Mouse (Mus musculus): ENCODE measurements around the gene B3glct.

The B3glct gene

GRCm38 (mm10) chr5:149663417-149663816 is 14.6 kb upstream of the B3glct start:
- no peak for DNase-seq (ENCODE audit: low read depth, low spot score)

DNA sequence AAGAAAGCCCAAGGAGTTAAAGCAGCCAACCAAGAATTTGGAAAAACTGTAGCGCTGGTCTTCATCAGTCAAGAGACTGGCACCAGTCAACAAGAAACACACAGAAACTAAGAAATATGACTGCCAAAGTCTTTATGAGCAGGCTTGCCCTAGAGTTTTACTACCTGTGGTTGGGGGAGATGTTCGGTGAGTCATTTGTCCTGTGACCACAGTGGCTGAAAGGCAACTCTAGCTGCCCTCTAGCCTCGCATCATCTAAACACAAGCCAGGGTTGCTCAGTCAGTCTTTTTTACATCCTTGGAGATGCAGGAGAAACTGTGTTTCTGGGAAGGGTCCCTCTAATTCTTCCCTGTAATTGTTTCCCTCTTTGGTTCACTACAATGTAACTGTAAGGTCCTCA is 834 bp upstream of the B3glct start:
- no peak for DNase-seq (ENCODE audit: low read depth, low spot score)

- no peak for DNase-seq (ENCODE audit: low read depth, low spot score)
Observed at GRCm38 (mm10) chr5:149678990-149679348, 939 bp downstream of the B3glct start.

DNA sequence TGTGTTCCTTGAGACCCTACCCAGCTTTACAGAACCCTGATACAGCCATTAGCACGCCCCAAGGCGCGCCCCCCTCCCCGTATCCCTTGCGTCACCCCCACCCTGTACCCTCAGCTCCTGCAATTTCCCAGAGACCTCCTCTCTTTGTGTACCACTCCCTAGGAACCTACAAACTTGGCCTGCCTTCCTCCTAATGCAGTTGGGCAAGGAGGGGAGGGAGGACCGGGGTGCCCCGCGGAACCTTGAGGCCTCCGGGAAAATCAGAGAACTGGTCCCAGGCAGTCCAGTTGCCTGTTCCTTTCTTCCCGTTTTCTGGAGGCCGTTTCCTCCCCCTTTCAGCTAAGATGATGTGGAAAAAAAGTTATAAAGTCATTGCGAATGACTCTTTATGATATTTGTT is 1.3 kb downstream of the B3glct start:
- DNase-seq (ENCODE audit: low read depth, low spot score), result no peak

GRCm38 (mm10) chr5:149679886-149680285 is 1.9 kb downstream of the B3glct start:
- DNase-seq (ENCODE audit: low read depth, low spot score), result no peak

DNA sequence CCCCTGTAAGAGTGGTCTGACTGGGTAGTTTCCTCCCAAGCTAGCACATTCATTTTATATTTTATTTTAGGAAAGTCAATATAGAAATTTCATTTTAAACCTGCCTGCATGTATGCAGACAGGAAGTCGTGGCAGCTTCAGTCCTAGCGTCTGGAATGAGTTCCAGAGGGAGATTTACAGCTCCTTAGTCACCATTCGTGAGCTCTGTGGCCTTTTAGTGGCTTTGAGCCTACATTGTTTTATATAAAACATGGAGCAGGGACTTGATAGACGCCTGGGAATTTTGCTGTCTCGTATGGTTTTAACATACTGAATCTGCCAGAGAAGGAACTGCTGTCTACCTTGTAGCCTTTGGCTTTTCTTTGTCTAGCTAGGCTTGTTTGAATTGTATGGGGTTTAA is 2.9 kb downstream of the B3glct start:
- no peak for DNase-seq (ENCODE audit: low read depth, low spot score)

DNA sequence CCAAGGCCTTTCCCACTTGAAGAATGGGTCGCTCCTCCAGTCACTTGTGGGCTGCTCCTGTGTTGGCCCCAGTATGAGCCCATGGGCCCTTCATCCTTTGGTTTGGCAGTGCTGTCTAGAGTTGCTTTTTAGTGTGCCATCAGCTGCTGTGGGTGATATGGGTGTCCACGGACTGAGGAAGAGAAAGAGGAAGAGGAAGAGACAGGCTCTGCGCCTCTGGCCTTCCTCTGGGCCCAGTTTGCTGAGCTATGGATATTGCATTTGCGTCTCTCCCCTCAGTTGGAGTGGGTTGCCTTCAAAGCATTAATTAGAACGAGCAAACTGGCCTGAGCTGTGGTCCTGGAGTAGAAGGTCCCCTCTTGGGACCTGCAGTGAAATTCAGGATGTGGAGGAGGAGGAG is 11.8 kb downstream of the B3glct start:
- DNase-seq (ENCODE audit: low read depth, low spot score), result no peak

DNA sequence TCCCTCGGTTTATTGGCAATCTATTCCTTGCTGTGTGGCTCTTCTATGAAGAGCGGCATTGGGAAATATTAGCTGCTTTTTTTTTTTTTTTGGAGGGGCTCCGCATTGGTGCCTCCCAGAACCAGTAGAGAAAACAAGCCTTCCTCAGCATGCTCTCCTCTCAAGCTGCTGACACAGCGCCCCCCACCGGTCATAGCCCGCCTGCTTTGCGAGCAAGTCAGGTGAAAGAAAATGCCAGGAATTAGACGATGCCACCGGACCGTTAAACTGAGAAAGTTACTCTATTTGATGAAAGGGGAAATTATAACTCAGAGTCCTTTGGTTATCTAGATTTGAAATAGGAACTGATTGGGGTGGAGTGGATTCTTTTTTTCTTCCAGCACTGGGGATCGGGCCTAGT is 14.5 kb downstream of the B3glct start:
- no peak for DNase-seq (ENCODE audit: low read depth, low spot score)

DNA sequence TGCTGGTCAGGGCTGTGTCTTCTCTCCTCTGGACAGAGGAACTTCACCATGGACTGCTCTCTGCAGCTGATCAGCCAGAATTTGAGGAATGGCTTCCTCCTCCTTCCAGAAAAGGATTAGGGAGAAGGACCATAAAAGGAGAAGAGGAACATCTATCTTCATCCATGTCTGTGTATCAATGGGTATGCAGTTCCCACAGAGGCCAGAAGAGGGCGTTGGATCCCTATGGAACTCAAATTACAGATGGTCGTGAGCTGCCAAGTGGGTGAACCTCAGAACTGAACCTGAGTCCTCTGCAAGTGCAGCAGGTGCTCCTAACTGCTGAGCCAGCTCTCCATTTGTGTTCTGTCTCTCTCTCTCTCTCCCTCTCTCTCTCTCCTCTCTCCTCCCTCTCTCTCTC is 15.2 kb downstream of the B3glct start:
- no peak for DNase-seq (ENCODE audit: low read depth, low spot score)

DNA sequence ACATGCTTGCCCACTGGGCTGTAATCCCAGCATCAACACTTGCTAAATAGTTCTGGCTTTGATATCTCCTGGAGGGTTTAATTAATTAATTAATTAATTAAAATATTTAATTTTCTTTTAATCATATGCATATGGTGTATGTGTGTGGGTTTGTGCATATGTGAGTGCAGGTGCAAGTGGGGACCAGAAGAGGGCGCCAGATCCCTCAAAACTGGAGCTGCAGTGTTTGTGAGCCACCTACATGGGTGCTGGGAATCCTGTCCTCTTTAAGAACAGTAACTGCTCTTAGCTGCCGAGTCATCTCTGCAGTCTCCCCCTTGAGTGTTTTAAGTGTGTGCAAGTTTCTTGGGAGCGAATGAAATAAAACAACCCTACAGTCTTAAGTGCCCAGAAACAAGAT is 15.9 kb downstream of the B3glct start:
- no peak for DNase-seq (ENCODE audit: low read depth, low spot score)

DNA sequence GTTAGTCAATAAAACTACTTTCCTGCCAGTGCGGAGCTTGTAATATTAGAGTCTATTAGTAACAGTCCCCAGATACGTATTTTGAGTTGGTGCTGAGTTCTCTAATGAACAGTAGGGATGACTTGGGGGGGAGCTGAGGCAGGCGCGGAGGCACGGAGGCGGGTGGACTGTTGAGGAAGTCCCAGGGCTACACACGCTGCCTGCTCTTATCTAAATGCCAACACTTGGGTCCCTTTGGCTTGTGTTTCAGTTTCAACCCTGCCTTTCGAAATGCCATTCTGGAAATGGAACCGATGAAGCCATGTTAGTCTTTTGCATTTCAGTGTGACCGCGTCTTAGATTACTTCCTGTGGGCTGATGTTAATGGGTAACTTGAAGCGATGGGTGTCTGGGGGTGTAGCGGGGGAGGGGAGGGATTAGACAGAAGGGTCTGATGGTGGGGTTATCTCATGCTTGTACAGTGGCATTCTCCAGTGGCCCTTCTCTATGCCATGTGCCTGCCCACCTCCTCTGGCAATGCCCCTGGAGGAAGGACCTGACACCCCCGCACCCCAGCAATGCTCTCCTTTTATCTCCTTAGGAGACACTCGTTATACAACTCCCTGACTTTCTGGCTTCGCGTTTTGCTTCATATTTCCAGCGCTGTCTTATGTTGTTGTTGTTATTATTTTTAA is 17.2 kb downstream of the B3glct start:
- DNase-seq (ENCODE audit: low read depth, low spot score), result no peak

DNA sequence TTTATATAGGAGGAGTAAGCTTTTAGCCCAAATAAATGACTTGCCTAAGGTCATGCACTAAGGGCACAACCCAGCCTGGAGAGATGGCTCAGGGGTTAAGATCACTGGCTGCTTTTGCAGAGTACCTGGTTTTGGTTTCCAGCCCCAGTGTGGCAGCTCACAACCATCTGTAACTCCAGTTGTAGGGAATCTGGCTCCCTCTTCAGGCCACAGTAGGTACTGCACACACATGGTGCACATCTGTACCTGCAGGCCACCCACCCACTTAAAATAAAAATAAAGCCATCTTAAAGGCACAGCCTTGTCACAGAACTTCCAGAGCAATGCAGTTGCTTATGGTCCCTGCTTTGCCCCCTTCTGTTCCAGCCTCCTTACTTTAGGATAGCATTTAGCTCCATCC is 24.7 kb downstream of the B3glct start:
- DNase-seq (ENCODE audit: low read depth, low spot score), result no peak

- no peak for DNase-seq (ENCODE audit: low read depth, low spot score)
Observed at GRCm38 (mm10) chr5:149711545-149711944, 33.5 kb downstream of the B3glct start.

- no peak for DNase-seq (ENCODE audit: low read depth, low spot score)
Observed at GRCm38 (mm10) chr5:149713170-149713774, 35.2 kb downstream of the B3glct start.

GRCm38 (mm10) chr5:149713834-149714233 is 35.8 kb downstream of the B3glct start:
- no peak for DNase-seq (ENCODE audit: low read depth, low spot score)

- DNase-seq (ENCODE audit: low read depth, low spot score), result no peak
Observed at GRCm38 (mm10) chr5:149715571-149716328, 37.7 kb downstream of the B3glct start.

- no peak for DNase-seq (ENCODE audit: low read depth, low spot score)
Observed at GRCm38 (mm10) chr5:149716329-149716690, 38.3 kb downstream of the B3glct start.

DNA sequence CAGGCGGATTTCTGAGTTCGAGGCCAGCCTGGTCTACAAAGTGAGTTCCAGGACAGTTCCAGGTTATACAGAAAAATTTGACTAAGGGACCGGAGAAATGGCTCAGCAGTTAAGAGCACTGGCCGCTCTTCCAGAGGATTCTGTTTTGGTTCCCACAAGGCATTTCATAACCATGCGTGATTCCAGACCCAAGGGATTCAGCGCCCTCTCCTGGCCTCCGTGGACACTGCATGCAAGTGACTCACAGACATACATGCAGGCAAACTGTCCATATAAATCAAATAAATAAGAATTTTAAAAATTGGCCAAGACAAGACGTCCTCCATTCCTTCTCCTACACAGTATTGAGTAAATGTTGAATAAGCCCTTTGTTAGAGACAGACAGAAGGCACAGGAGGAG is 53.7 kb downstream of the B3glct start:
- no peak for DNase-seq (ENCODE audit: low read depth, low spot score)

- DNase-seq (ENCODE audit: low read depth, low spot score), result no peak
Observed at GRCm38 (mm10) chr5:149737210-149737609, 59.2 kb downstream of the B3glct start.

GRCm38 (mm10) chr5:149740145-149740544 is 62.1 kb downstream of the B3glct start:
- no peak for DNase-seq (ENCODE audit: low read depth, low spot score)

- no peak for DNase-seq (ENCODE audit: low read depth, low spot score)
Observed at GRCm38 (mm10) chr5:149740703-149741102, 62.7 kb downstream of the B3glct start.

- DNase-seq (ENCODE audit: low read depth, low spot score), result no peak
Observed at GRCm38 (mm10) chr5:149742286-149742685, 64.3 kb downstream of the B3glct start.

DNA sequence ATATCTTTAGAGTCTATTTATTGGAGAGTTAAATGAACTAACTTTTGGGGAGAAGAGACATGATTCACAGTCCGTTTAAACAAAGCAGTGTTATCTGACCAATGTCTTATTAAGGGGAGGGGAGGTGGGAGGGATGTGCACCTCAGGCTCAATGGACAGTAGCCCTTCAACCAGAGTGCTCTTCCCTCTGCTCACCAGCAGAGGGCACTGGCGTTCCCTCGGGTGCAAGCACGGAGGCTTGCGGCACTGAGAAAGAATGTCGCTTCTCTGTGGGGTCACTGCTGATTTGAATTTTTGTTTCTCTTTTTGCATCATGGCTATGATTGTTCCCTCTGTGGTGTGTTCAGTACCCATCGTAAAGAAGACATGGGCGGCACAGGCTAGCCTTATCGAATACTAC is 67.0 kb downstream of the B3glct start:
- no peak for DNase-seq (ENCODE audit: low read depth, low spot score)

Measured in WW6 (cell line).